Mouse (Mus musculus) right cerebral cortex, postnatal 36 days (tissue): ENCODE results near the gene Olah.
"Not testable (repeated sequence)": the region's sequence is repeated elsewhere in the genome, so short reads cannot be mapped to it uniquely, and the experiment has no call there.

Experiments used
- DNase-seq, 2 experiments: peaks; one replicate each; pipeline ENCODE4 v3.0.0; 2022; ENCODE audit warnings: low spot score in 2 of 2, mixed read lengths in 1 of 2

Gene Olah

DNA sequence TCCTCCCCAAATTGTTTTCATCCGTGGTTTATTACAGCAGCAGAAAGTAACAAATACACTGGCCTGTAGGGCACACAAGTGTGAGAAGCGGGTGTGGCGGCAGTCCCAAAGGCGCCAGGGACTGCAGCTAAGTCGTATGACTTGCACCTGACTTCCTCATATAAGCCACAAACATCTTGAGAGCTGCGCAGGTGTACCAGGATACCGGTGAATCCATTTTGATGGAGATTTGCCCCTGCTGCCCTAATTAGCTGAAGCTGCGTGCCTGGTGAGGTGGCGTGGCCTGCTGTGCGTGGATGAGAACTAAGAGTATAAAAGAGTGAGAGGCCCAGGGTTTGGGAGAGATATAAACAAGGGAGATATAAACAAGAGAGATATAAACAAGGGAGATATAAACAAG, at the start of gene Olah:
Olah (minus strand) TSS at position 101 of the 400 bp plus-strand sequence.
- DNase-seq, result not testable (repeated sequence)

DNA sequence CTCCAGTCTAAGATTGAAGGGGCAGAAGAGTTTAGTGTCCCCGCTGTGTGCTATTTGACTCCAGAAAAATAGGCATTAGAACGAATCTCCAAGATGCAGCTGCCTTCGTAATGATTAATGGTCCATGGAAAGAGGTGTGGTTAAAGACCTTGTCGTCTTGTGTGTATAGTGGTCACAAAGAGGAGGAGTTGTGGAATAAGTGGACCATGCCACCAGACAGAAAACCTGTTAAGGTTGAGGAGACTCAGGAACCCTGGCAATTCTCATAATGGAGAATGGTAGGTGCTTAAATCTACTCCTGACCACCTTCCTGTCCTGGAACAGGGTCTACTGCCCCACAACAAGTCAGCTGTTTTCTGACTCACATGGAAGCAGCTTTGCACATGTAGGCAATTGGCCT, 49.0 kb upstream of the Olah start:
- DNase-seq, result no peak

DNA sequence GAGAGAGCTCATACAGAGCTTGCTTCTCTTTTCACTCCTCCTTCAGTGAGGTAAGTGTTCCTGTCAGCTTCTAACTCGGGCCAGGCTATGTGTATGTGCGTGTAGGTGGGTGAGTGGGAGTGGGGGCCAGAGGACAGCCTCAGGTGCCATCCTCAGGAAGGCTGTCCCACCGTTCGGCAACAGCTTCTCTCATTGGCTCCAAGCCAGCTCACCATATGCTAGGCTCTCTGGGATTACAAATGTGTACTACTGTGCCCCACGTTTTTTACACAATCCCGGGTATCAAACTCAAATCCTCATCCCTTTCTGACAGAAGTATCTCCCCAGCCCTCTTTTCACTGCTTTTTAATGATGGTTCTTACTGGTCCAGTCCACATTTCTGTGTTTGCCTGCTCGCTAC, 47.2 kb upstream of the Olah start:
- no peak for DNase-seq

DNA sequence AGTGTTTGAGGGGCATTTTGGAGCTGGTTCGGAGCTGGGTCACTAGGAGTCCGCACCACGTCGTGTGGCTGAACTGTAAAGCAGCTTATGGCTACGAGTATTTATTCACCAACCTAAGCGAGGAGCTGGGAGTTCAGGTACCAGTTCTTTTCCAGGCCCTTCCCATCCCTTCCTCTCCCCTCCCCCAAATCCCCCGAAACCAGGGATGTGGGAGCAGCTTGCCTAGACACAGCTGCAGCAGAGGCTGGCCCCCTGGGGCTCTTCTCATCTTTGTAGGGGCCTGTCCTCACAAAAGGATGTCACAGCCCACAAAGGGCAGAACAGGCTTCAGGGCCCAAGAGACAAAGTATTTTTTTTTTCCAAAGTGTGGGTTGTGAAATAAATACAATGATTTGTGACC, 40.9 kb upstream of the Olah start:
- no peak for DNase-seq

DNA sequence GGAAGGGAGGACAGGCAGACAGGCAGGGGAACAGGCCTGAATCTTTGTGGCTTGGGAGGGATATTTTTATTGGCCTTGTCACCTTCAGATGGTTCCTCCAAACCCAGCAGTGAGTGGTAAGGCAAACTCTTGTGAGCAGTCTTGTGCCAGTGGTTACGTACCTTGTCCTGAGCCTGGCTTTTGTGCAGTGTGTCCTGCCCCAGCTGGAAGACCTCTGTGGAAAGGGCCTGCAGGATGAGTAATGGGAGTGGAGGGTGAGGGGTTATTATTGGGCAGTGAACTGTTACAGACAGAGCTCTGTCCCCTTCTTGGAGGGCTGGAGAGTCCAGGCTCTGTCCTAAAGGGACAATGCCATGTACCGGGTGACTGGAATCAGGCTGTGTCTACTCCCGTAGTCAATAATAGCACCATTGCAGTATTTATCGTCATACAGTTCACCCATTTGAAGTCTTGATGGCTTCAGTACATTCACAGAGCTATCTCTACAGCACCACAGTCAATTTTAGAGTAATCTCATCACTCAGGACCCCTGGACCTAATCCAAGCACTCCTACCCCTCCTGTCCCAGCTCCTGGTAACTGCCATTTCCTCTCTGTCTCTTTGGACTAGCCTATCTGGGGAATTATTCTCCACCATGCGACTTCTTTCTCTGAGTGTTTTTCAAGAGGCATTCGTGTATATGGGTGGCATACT, 38.5 kb upstream of the Olah start:
- DNase-seq, result no peak

DNA sequence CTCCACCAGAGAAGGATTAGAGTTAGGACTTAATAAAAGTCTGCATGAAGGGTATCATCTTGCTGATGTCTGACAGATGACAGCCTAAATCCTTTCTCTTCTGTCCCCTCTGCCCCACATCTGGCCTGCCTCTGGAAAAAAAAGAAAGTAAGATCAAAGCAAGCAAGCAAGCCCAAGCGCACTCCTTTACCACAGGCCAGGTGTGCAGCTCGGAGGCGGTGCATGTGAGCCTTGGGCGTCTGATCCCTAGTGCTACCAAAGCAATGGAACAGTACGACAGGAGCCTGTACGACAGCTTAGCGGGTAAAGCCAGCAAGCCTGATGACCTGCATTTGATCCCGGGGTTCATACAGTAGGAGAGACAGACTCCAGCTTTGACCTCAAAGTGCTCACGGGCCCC, 33.9 kb upstream of the Olah start:
- DNase-seq, result no peak

DNA sequence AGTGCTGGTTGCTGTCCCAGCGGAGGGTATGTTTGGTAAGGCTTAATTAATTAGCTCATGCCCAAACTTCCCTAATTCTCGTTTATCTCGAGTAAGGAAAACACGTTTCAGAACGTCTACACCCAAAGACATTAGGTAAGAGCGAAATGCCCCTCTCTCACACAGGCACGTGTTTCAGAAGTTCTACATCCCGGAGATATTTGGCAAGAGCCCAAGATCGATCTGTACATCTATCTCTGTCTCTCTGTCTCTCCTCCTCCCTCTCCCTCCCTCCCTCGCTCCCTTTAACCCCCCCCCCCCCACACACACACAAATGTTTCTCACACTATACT, 27.5 kb upstream of the Olah start:
- DNase-seq, result no peak

DNA sequence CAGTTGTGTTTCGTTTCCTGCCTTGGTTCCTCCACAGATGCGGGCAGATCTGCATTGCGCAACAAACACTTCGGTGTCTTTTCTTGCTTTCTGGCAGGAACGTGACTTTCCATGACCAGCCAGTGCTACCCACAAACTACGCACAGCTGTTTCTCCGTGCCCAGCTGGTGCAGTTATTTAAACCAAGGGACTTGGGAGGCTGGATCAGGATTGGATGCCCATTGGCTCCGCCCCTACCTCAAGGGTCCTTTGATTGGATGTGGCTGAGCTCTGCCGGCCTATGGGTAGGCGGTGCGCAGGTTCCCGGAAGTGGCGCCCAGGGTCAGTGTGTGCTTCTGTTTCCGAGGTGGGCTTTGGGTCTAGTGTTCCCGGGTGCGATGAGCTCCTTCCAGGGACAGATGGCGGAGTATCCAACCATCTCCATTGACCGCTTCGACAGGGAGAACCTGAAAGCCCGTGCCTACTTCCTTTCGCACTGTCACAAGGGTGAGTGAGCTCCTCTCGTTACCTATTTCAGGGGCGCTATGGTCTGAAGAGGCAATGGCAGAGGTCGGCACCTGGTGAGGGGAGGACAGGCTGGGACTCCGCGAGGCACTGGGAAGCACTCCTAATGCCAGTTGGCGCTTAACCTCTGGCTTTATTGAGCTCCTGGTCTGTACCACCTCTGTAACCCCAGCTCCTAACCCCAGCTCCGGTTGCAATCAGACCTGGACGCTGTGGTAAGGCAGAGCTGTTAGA, 27.0 kb upstream of the Olah start, which contains the start of gene Dclre1c:
Dclre1c (plus strand) TSS at position 291 of the 738 bp plus-strand sequence.
- peak; percentile 88 to 94 for DNase-seq

DNA sequence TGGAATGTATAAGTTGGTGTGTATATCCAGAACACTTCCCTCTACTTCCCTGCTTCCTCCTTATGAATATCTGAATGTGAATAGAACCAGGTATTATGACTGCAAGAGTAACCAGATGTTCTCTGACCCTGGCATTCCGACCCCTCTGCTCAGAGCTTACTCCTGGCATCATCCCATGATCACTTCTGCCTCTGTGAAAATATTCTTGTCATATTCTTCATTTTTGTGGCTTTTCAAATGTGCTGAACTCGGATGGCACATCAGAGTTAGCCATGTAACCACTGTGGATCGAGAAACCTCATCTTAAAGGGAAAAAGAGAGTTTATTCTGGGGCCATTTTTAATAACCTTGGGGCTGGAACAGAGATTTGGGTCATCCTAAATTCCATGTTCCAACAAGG, 25.5 kb upstream of the Olah start, which contains the start of gene Meig1:
Meig1 (minus strand) TSS at position 101 of the 400 bp plus-strand sequence.
- no peak for DNase-seq

DNA sequence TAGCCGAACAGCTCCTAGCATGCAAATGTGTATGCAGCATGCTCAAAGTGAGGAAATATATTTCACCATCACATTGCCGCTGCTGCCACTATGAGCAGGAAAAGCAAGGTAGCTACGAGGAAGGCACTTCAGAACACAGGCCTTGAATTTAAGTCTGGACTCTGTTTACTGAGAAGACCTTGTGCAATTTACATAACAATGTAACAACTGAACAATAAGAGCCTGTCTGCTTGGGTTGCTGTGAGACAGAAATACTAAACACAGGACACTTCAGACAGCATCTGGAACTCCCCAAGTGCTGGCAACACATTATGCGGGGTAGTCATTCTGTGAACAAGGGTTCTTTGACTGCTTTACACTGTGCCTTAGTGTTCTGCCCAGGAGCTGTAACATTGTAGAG, 23.1 kb upstream of the Olah start:
- no peak for DNase-seq

DNA sequence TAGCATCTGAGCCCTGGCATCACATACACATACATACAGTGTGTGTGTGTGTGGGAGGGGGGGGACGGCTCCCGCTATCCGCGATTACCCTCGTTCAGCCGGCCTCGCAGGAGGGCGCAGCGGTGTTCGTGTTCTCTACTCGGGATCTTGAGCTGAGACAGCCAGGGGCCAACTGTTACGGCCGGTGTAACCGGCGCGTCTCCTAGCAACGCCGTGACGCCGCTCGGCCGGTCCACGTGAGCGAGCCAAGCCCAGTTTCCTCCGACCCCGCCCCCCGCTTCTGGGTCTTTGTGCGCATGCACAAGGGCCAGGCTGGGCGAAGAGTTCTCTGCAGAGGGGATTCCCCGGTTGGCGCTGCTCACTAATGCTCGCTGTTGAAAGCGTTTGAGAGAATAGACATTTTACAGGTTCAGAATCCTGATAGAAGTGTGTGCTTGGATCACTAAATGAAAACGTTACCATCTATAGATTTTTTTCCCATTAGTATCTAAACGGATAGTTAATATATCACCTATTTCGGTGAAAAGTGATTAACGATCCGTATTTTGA, 21.9 kb upstream of the Olah start:
- DNase-seq, result peak; percentile 93 to 95

DNA sequence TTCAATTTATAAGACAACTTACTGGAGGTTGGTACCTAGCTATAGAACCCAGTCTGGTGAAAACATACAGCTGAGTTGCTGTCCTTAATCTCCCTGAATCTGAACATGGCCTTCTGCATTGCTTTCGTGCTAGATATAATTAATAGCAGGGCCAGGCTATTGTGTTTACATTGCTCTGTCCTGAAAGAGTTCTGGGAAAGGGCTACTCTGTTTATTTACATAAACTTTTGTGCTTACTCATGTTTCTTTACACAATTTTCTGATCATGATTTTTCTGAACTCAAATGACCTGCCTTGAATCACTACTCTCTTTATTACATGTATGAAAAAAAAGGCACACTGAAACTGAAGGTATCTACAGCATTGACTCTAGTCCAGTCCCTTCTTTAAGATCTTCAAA, 18.7 kb upstream of the Olah start:
- DNase-seq, result no peak

DNA sequence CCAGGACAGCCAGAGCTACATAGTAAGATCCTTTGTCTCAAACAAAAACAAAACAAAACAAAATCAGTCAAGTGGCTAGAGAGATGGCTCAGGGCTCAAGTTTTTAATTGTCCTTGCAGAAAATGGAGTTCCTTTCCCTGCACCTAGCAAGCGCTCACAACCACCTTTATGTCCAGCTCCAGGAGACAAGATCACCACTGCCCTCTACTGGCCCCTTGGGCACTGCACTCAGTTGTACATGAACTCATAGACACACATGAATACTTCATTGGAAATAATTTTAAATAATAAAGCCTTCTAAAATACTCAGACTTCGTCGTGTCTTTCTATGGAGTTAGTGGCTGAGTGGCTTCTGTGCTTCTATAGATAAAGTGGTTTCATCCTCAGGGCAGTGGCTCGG, 17.2 kb upstream of the Olah start:
- DNase-seq, result peak; percentile 34 to 45

DNA sequence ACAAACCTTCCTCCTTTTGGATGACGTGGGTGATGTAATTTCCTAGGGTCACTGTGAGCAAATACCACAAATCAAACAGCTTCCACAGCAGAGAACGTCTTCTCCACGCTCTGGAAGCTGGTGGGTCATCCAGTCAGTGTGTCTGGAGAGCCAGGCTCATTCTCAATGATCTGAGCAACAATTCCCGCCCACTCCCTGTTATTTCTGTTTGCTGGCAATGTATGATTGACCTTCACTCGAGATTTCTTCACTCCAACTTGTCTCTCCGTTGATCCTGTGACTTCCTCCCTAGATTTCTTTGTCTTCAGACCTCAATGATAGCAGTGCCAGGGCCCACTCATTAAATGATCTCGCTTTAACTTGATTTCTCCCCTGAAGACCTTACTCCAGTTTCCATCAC, 10.7 kb upstream of the Olah start:
- no peak for DNase-seq

DNA sequence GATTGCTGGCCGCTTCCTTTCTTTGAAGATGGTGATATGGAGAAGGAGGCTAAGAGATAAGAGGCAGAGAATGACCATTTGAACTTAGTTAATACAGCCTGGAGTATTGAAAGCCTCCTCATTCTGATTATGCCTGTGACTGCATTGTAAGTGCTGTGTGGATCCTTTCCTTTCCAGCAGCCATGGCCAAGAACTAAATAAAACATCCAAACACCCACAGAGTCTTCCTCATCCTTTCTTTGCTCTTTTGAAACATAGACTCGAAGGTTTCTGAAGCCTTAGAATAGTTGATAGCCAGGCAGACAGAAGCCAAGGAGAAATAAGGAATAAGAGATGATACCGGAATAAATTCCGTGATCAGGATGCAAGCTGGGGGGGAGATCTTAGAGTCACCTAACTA, 9.0 kb upstream of the Olah start:
- DNase-seq, result no peak

DNA sequence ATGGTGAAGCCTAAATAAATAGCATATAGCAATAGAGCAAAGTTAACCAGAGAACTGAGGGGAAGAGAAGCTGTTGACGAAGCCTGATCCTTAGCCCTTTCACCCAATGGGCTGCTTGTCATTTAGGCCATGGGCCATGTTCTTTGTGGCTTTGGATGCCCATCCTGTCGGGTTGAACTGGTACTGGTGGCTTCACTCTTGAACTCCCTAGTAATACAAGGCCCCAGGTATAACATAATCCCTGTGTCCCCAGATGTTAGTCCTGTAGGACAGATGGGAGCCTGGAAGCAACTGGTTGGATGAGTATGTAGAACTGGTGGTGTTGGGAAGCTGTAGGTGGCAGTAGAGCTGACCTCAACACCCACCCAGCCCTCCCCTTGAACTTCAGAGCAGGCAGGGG, 5.1 kb downstream of the Olah start:
- no peak for DNase-seq

DNA sequence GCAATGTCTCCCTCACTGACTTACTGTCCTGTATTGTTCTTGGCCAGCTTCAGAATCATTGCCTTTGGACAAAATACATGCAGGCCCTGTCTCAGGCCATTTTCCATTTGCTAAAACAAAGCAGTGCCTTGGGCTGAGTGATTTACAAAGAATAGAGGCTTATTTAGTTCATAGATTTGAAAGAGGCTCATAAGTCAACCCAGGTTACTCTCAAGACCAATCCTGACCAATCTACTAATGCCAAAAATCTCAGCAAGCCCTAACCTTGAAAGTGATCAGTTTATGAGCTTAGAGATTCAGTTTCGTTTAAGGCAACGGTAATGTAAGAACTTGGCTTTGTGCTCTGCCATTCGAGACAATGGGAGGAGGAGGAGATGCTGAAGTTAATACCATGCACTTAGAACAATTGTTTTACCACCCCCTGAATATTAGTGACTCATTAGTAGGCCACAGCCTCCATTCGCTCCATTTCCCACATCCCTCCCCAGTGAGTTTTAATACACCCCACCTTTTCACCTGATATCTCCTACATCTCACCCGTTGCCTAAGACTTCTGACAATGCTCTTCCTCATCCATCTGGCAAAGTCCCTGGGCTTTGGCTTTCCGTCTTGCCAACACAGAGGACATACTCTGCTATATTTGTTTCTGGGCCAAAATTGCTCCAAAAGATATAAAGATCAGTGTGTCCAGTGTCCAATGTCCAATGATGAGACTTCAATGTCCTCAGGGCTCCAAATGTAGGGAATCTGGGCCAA, 9.7 kb downstream of the Olah start:
- no peak for DNase-seq

DNA sequence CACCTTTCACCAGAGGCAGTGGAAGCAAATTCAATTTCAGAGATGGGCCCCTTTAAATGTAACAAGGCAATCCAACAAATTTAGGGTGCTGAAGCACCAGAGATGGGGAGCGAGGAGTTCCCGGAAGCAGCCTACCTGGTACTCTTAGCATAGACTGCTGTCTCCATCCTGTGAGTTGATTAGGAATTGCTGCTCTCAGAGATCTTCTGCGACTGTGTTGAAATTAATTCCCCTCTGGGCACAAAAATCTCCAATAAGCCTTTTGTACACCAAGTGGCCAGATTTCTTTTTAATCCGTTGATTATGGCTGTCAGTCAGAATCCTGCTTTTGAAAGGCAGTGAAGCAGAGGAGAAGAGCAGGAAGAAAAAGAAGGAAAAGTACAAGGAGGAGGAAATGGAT, 31.9 kb downstream of the Olah start:
- DNase-seq, result no peak

DNA sequence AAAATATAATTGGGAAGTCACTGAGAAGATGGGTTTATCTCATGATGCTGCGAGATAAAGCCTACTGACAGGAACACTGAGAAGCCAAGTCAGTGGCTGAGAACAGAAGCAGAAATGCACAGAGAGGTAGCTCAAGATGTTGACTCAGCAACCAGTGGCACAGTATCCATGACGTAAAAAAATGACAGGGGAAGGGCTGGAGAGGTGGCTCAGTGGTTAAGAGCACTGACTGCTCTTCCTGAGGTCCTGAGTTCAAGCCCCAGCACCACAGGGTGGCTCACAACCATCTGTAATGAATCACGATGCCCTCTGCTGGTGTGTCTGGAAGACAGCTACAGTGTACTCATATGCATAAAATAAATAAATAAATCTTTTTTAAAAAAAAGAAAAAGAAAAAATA, 35.9 kb downstream of the Olah start:
- no peak for DNase-seq

DNA sequence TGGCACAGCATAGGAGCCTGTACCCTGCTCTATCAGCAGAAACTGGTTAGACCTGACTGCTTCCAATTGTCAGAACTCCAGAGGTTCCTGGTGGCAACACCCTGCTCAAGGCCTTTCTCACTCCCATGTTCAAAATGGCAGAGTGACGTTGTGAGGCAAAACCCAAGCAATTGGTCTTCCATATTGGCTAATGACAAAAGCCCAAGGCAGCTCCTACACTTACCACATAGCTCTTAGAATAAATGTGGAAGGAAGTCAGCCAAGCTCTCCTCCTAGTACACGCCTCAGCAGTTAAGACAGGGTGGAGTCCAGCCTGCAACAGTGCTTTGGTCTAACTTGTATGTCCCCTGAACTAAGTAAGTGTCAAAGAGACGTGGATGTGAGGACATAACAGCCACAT, 39.1 kb downstream of the Olah start:
- DNase-seq, result no peak

DNA sequence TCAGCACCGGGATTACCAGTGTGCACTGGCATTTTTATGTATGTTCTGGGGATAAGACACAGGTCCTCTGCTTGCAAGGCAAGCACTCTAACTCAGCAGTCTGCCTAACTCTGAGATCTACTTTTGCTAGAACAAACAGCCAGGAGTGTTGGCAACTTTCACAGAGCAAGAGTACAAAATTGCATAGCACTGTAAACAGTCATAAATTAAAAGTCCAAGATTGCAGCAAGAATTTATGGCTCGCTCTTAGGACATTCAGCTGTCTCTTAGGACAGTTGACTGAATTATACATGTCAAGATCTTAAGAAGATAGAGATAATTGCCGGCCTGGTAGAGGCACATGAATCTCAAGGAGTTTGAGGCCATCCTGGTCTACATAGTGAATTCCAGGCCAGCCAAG, 40.7 kb downstream of the Olah start:
- DNase-seq, result no peak

DNA sequence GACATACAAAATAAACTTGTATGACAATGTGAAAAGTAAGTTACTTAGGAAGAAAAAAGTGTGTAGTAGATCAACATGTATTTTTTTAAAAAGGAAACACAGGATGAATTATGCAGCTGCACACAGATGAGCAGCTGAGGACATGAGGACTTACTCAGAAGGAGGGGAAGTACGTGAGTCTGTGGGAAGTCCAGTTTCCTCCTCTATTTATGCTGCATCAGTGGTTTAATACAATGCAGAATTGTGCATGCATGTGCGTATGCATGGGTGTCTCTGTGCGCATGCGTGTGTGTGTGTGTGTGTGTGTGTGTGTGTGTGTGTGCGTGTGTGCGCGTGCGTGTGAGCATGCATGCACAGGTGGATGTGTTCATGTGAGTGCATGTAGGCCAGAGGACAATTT, 41.2 kb downstream of the Olah start:
- DNase-seq, result no peak

DNA sequence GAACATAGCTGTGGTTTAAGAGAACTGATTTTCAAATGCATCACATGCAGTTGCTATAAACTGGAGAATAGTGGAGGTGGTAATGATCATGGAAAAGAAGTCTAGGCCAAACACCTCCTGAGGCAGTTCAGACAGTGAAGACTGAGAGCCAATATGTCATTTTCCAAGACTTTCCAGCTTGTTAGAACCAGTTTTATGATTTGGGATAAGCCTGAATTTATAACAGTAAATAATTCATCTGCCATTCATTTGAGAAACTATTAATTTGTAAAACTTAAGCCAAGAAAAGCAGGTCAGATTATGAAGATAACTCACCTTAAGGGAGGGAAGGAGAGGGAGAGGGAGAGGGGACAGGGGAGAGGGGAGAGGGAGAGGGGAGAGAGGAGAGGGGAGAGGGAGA, 43.9 kb downstream of the Olah start:
- no peak for DNase-seq
